Mouse (Mus musculus): Measurements from ENCODE around the gene Lrrc61.

GRCm38 (mm10) chr6:48529261-48529660, 25.3 kb upstream of the Lrrc61 start:
- no peak for TF ChIP-seq CTCF (IDR thresholded peaks at IDR 0.05; ENCODE audit: control insufficient read depth, insufficient read depth, insufficient replicate concordance, low read depth, low read length)
- TF ChIP-seq POLR2A (IDR thresholded peaks at IDR 0.05; ENCODE audit: control insufficient read depth, low read depth, low read length): no peak
